Mouse (Mus musculus): ENCODE data around the gene Exosc2. TPM values are rescaled to one million over a fixed set of nuclear protein-coding genes. Genes with fewer than 3 reads are reported as not detected.

Exosc2 gene
- total and polyA plus RNA-seq, 3 experiments, result 26.2 to 68.8 (median 62.5) TPM

GRCm38 (mm10) chr2:31688074-31688925 lies 17.8 kb downstream of the Exosc2 start, which contains the start of gene Abl1:
Gene Abl1, plus strand, starts transcription at chr2:31688376.
- Histone ChIP-seq H3K4me1 (ENCODE audit: insufficient read depth, low read depth, low read length) (peaks cover 27% of the 10 kb centered on the region), H3K27me3 (ENCODE audit: insufficient read depth, low read length) (no peaks in the 10 kb centered on the region), H3K4me3 (ENCODE audit: low read depth, low read length) (peak within 1 kb of the TSS; percentile 92), H3K36me3 (replicated peaks) (peaks cover 26% of the 10 kb centered on the region), H3K9me3 (replicated peaks) (no peaks in the 10 kb centered on the region)
- DNase-seq (ENCODE audit: low spot score), result peak; percentile 93
- peak; percentile 100 for ATAC-seq (ENCODE audit: extremely low read depth, insufficient number of reproducible peaks, low FRiP score, poor library complexity, severe bottlenecking)
- no peak for TF ChIP-seq TAL1 (conservative IDR thresholded peaks at IDR 0.05; ENCODE audit: low read depth, low read length)
- TF ChIP-seq CTCF (IDR thresholded peaks at IDR 0.05; ENCODE audit: low read depth, low read length), result no peak
- no peak for TF ChIP-seq POLR2AphosphoS5 (IDR thresholded peaks at IDR 0.05; ENCODE audit: insufficient replicate concordance, low read depth, low read length)
- TF ChIP-seq GATA2 (IDR thresholded peaks at IDR 0.05; ENCODE audit: borderline replicate concordance, low read depth, low read length), result no peak
- TF ChIP-seq GATA1 (IDR thresholded peaks at IDR 0.05; ENCODE audit: borderline replicate concordance, low read length), result no peak

- H3K4me3 ChIP-seq (ENCODE audit: low read depth, low read length), result peak overlapping the region; percentile 92
- H3K4me1 ChIP-seq (ENCODE audit: insufficient read depth, low read depth, low read length), result peaks cover 27% of the 10 kb centered on the region
- H3K27me3 ChIP-seq (ENCODE audit: insufficient read depth, low read length), result no peaks in the 10 kb centered on the region
- no peak for ATAC-seq (ENCODE audit: extremely low read depth, insufficient number of reproducible peaks, low FRiP score, poor library complexity, severe bottlenecking)
- peaks cover 28% of the 10 kb centered on the region for H3K36me3 ChIP-seq (replicated peaks)
- no peak for TF ChIP-seq TAL1 (conservative IDR thresholded peaks at IDR 0.05; ENCODE audit: low read depth, low read length)
- TF ChIP-seq GATA2 (IDR thresholded peaks at IDR 0.05; ENCODE audit: borderline replicate concordance, low read depth, low read length), result no peak
- TF ChIP-seq POLR2AphosphoS5 (IDR thresholded peaks at IDR 0.05; ENCODE audit: insufficient replicate concordance, low read depth, low read length), result no peak
- no peak for TF ChIP-seq GATA1 (IDR thresholded peaks at IDR 0.05; ENCODE audit: borderline replicate concordance, low read length)
- no peak for TF ChIP-seq CTCF (IDR thresholded peaks at IDR 0.05; ENCODE audit: low read depth, low read length)
- H3K9me3 ChIP-seq (replicated peaks), result no peaks in the 10 kb centered on the region
- DNase-seq (ENCODE audit: low spot score), result peak; percentile 17
These were observed 18.5 kb downstream of the Exosc2 start for GRCm38 (mm10) chr2:31689045-31689444.

- Histone ChIP-seq H3K27me3 (ENCODE audit: insufficient read depth, low read length) (no peaks in the 10 kb centered on the region), H3K36me3 (replicated peaks) (peaks cover 38% of the 10 kb centered on the region), H3K4me1 (ENCODE audit: insufficient read depth, low read depth, low read length) (peaks cover 27% of the 10 kb centered on the region), H3K4me3 (ENCODE audit: low read depth, low read length) (peak overlapping the region; percentile 92; the same call in 1 of the 2 replicates), H3K9me3 (replicated peaks) (no peaks in the 10 kb centered on the region)
- no peak for TF ChIP-seq POLR2AphosphoS5 (IDR thresholded peaks at IDR 0.05; ENCODE audit: insufficient replicate concordance, low read depth, low read length)
- no peak for TF ChIP-seq CTCF (IDR thresholded peaks at IDR 0.05; ENCODE audit: low read depth, low read length)
- TF ChIP-seq GATA2 (IDR thresholded peaks at IDR 0.05; ENCODE audit: borderline replicate concordance, low read depth, low read length), result no peak
- no peak for TF ChIP-seq TAL1 (conservative IDR thresholded peaks at IDR 0.05; ENCODE audit: low read depth, low read length)
- TF ChIP-seq GATA1 (IDR thresholded peaks at IDR 0.05; ENCODE audit: borderline replicate concordance, low read length), result no peak
- ATAC-seq (ENCODE audit: extremely low read depth, insufficient number of reproducible peaks, low FRiP score, poor library complexity, severe bottlenecking), result no peak
- DNase-seq (ENCODE audit: low spot score), result no peak
These were observed 19.5 kb downstream of the Exosc2 start for GRCm38 (mm10) chr2:31690063-31690462.

GRCm38 (mm10) chr2:31698209-31698608 lies 27.7 kb downstream of the Exosc2 start:
- Histone ChIP-seq H3K4me3 (ENCODE audit: low read depth, low read length) (no peak overlapping the region), H3K9me3 (replicated peaks) (no peaks in the 10 kb centered on the region), H3K27me3 (ENCODE audit: insufficient read depth, low read length) (no peaks in the 10 kb centered on the region), H3K4me1 (ENCODE audit: insufficient read depth, low read depth, low read length) (peaks cover 8% of the 10 kb centered on the region), H3K36me3 (replicated peaks) (peaks cover 63% of the 10 kb centered on the region)
- ATAC-seq (ENCODE audit: extremely low read depth, insufficient number of reproducible peaks, low FRiP score, poor library complexity, severe bottlenecking), result no peak
- TF ChIP-seq GATA2 (IDR thresholded peaks at IDR 0.05; ENCODE audit: borderline replicate concordance, low read depth, low read length), result no peak
- no peak for TF ChIP-seq CTCF (IDR thresholded peaks at IDR 0.05; ENCODE audit: low read depth, low read length)
- no peak for DNase-seq (ENCODE audit: low spot score)

- no peak for DNase-seq (ENCODE audit: low spot score)
- Histone ChIP-seq H3K9me3 (replicated peaks) (no peaks in the 10 kb centered on the region), H3K4me3 (ENCODE audit: low read depth, low read length) (no peak overlapping the region), H3K27me3 (ENCODE audit: insufficient read depth, low read length) (no peaks in the 10 kb centered on the region), H3K4me1 (ENCODE audit: insufficient read depth, low read depth, low read length) (peaks cover 8% of the 10 kb centered on the region), H3K36me3 (replicated peaks) (peaks cover 67% of the 10 kb centered on the region)
- ATAC-seq (ENCODE audit: extremely low read depth, insufficient number of reproducible peaks, low FRiP score, poor library complexity, severe bottlenecking), result no peak
- no peak for TF ChIP-seq GATA1 (IDR thresholded peaks at IDR 0.05; ENCODE audit: borderline replicate concordance, low read length)
These were observed 30.3 kb downstream of the Exosc2 start for GRCm38 (mm10) chr2:31700545-31701446.

GRCm38 (mm10) chr2:31703226-31703625 lies 32.7 kb downstream of the Exosc2 start:
- no peak for ATAC-seq (ENCODE audit: extremely low read depth, insufficient number of reproducible peaks, low FRiP score, poor library complexity, severe bottlenecking)
- DNase-seq (ENCODE audit: low spot score), result no peak
- TF ChIP-seq GATA2 (IDR thresholded peaks at IDR 0.05; ENCODE audit: borderline replicate concordance, low read depth, low read length) (no peak), POLR2AphosphoS5 (IDR thresholded peaks at IDR 0.05; ENCODE audit: insufficient replicate concordance, low read depth, low read length) (no peak)
- Histone ChIP-seq H3K4me3 (ENCODE audit: low read depth, low read length) (no peak overlapping the region), H3K36me3 (replicated peaks) (peaks cover 65% of the 10 kb centered on the region), H3K27me3 (ENCODE audit: insufficient read depth, low read length) (no peaks in the 10 kb centered on the region), H3K9me3 (replicated peaks) (no peaks in the 10 kb centered on the region), H3K4me1 (ENCODE audit: insufficient read depth, low read depth, low read length) (peaks cover 11% of the 10 kb centered on the region)

Measured in G1E (cell line).